15 mouse cellular contexts compared by ENCODE assay signal in genomic region chr2:130916521-130917147, GRCm38 (mm10). TPM values are rescaled to one million over a fixed set of nuclear protein-coding genes. Genes with fewer than 3 reads are reported as not detected.
A peak's percentile ranks its signal among the peaks of the same experiment; 100 is the strongest.
DNase-seq lines count a peak whose midpoint lies in the region; ATAC-seq lines count a peak whose summit lies in the region.
"Had no signal": no experiment of that assay in that cellular context is flagged by ENCODE, and none has a peak within 500 bp of the region (broad histone marks: within the 10 kb centered on the region; RNA-seq: fewer than 3 reads in every experiment).

No protein-coding gene starts in this region.

- peaks cover 20% of the 10 kb centered on the region for H3K4me1 ChIP-seq in embryonic facial prominence, embryonic 14.5 days (ENCODE audit: control insufficient read depth, insufficient read depth, low read length)
- H3K4me1 ChIP-seq in neural tube, embryonic 13.5 days (replicated peaks) = peaks cover 15% of the 10 kb centered on the region

- no peak overlapping the region for H3K4me2 ChIP-seq in embryonic facial prominence, embryonic 14.5 days (ENCODE audit: low read depth, low read length)
- H3K4me2 ChIP-seq in neural tube, embryonic 13.5 days = no peak overlapping the region
- H3K4me2 ChIP-seq: hindbrain, embryonic 13.5 days had no signal

- no peaks in the 10 kb centered on the region for H3K36me3 ChIP-seq in embryonic facial prominence, embryonic 14.5 days (ENCODE audit: control insufficient read depth, insufficient read depth, low read length)
- H3K36me3 ChIP-seq in neural tube, embryonic 13.5 days = no peaks in the 10 kb centered on the region
- H3K36me3 ChIP-seq: hindbrain, embryonic 13.5 days had no signal

- H3K27ac ChIP-seq in embryonic facial prominence, embryonic 14.5 days (replicated peaks; ENCODE audit: low read depth, low read length) = peak overlapping the region; percentile 77
- H3K27ac ChIP-seq in neural tube, embryonic 13.5 days (replicated peaks) = peak overlapping the region; percentile 52; the same call in 1 of the 2 replicates
- H3K27ac ChIP-seq: hindbrain, embryonic 13.5 days had no signal

- no peak overlapping the region for H3K4me3 ChIP-seq in embryonic facial prominence, embryonic 14.5 days (ENCODE audit: low read depth, low read length)
- no peak overlapping the region for H3K4me3 ChIP-seq in neural tube, embryonic 13.5 days
- H3K4me3 ChIP-seq: hindbrain, embryonic 13.5 days had no signal

- no peaks in the 10 kb centered on the region for H3K9me3 ChIP-seq in embryonic facial prominence, embryonic 14.5 days (ENCODE audit: control insufficient read depth, low read length)
- no peaks in the 10 kb centered on the region for H3K9me3 ChIP-seq in neural tube, embryonic 13.5 days
- H3K9me3 ChIP-seq: hindbrain, embryonic 13.5 days had no signal

- no peak for ATAC-seq in embryonic facial prominence, embryonic 14.5 days (ENCODE audit: low read depth)
- peak; percentile 43; the same call in 1 of the 2 replicates for ATAC-seq in neural tube, embryonic 13.5 days (ENCODE audit: low read depth)
- ATAC-seq: intestine, embryonic 16.5 days; Patski had no signal

- no peak overlapping the region for H3K9ac ChIP-seq in embryonic facial prominence, embryonic 14.5 days (ENCODE audit: low read depth, low read length)
- H3K9ac ChIP-seq in neural tube, embryonic 13.5 days = no peak overlapping the region; the same call in 1 of the 2 replicates
- H3K9ac ChIP-seq: hindbrain, embryonic 13.5 days had no signal

- WGBS in embryonic facial prominence, embryonic 14.5 days = 30% methylated on average over 3 of the region's 3 CpGs
- 8% methylated on average over 3 of the region's 3 CpGs for WGBS in neural tube, embryonic 13.5 days

- no peaks in the 10 kb centered on the region for H3K27me3 ChIP-seq in embryonic facial prominence, embryonic 14.5 days (replicated peaks; ENCODE audit: control insufficient read depth, insufficient read depth, low read length)
- no peaks in the 10 kb centered on the region for H3K27me3 ChIP-seq in neural tube, embryonic 13.5 days
- H3K27me3 ChIP-seq: hindbrain, embryonic 13.5 days; Patski had no signal

- DNase-seq in adrenal gland, adult (ENCODE audit: inconsistent age in 2 of 2, low spot score in 1 of 2) = peak; percentile 27 to 68
- no peak for DNase-seq in adrenal gland, adult 8-10 months
- peak; percentile 23 for DNase-seq in kidney, postnatal 14 days
- no peak for DNase-seq in kidney, postnatal 25 days
- peak; percentile 82 for DNase-seq in embryonic facial prominence, embryonic 14.5 days (ENCODE audit: low spot score)
- DNase-seq in spleen, adult 18-20 months = no peak
- DNase-seq in thymus, postnatal 0 days (ENCODE audit: low spot score) = no peak
- DNase-seq: cerebellum, adult 11-12 months; left cerebral cortex, postnatal 4 days; lung, adult 2 months; thymus, postnatal 14 days had no signal

RNA-seq across cellular contexts. Expression of gene Atrn, which starts 10.3 kb away (rescaled TPM):
- total RNA-seq in adrenal gland, adult 8-10 months (2022) = 10 to 100 TPM; 35.4 to 45.0 (median 39.4) TPM
- polyA plus RNA-seq in embryonic facial prominence, embryonic 14.5 days (2014; fragmentation: Nextera tagmentation; extraction: Ambion mirVana) = 9.4 and 11.4 TPM in 2 replicates
- 11.7 and 12.3 TPM in 2 replicates for polyA plus RNA-seq in neural tube, embryonic 13.5 days (2015; fragmentation: Nextera tagmentation; extraction: Ambion mirVana)
- 3.0 and 5.0 TPM in 2 replicates for polyA plus RNA-seq in thymus, postnatal 0 days (2015; fragmentation: Nextera tagmentation; extraction: Ambion mirVana)

RNA-seq across cellular contexts. Expression of gene 4930402H24Rik, which starts 10.4 kb away (rescaled TPM):
- 10 to 100 TPM; 24.7 to 48.2 (median 35.1) TPM for total RNA-seq in adrenal gland, adult 8-10 months (2022)
- 33.0 and 33.3 TPM in 2 replicates for polyA plus RNA-seq in embryonic facial prominence, embryonic 14.5 days (2014; fragmentation: Nextera tagmentation; extraction: Ambion mirVana)
- 96.5 and 102 TPM in 2 replicates for polyA plus RNA-seq in neural tube, embryonic 13.5 days (2015; fragmentation: Nextera tagmentation; extraction: Ambion mirVana)
- 11.0 and 11.2 TPM in 2 replicates for polyA plus RNA-seq in thymus, postnatal 0 days (2015; fragmentation: Nextera tagmentation; extraction: Ambion mirVana)

Comparison
In these comparisons a context has a peak if more than half of its experiments do, and no peak if none do; other contexts are left out.
1. DNase-seq: peak in adrenal gland, adult (2 of 2), kidney, postnatal 14 days (single experiment) and embryonic facial prominence, embryonic 14.5 days (single experiment); none in adrenal gland, adult 8-10 months (single experiment), kidney, postnatal 25 days (0 of 2), spleen, adult 18-20 months (0 of 2) and thymus, postnatal 0 days (single experiment).